Mouse (Mus musculus) ovary, postnatal 14 days (tissue): Measurements from ENCODE around the gene Gca.

Experiments used
- DNase-seq: peaks from one replicate; pipeline ENCODE4 v3.0.0; 2022; ENCODE audit warnings: low spot score

Gene Gca

GRCm38 (mm10) chr2:62664135-62664670, at the start of gene Gca:
Gca (plus strand) TSS chr2:62664285.
- peak; percentile 49 for DNase-seq

- DNase-seq: no peak
Observed at GRCm38 (mm10) chr2:62618934-62619341, 45.1 kb upstream of the Gca start.

DNA sequence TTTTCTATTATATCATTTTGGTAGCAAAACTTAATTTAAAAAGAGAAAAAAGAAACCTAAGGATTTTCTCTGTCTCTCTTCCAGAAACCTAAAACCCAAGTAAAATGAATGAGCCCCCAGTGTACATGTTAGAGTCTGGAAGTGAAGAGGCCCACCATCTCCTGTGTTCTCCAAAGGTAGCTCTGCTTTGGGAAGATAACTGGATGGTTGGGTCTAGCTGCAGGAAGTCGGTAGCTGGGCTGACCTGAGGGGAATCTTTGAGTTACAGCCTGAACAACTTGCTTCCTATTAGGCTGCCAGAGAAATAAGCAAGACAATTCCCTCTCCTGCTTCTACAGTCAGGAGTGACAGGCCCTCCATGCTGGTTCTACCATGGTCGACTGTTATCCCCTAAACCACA, 44.4 kb upstream of the Gca start:
- DNase-seq: no peak

GRCm38 (mm10) chr2:62623024-62623441, 41.1 kb upstream of the Gca start:
- DNase-seq: no peak

GRCm38 (mm10) chr2:62627728-62628127, 36.4 kb upstream of the Gca start:
- DNase-seq: no peak

DNA sequence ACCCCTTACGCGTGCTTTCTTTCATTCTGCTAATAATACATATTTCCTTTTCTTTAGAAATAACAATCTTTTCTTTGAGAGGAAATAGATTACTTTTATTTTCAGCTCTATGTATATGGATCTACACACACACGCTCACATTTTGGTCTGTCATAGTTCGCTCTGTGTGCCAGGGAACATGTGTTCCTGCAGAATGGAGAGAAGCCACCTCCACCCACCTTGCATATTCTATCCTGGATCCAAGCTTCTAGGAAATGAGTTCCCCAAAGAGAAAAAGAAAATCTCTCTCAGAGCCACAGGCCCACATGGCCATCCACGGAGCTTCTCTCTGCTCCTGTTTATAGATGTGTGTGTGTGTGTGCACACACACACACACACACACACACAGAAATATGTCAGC, 35.7 kb upstream of the Gca start:
- DNase-seq: no peak

GRCm38 (mm10) chr2:62630446-62630845, 33.6 kb upstream of the Gca start:
- DNase-seq: no peak

- DNase-seq: no peak
Observed at GRCm38 (mm10) chr2:62639869-62640268, 24.2 kb upstream of the Gca start.

DNA sequence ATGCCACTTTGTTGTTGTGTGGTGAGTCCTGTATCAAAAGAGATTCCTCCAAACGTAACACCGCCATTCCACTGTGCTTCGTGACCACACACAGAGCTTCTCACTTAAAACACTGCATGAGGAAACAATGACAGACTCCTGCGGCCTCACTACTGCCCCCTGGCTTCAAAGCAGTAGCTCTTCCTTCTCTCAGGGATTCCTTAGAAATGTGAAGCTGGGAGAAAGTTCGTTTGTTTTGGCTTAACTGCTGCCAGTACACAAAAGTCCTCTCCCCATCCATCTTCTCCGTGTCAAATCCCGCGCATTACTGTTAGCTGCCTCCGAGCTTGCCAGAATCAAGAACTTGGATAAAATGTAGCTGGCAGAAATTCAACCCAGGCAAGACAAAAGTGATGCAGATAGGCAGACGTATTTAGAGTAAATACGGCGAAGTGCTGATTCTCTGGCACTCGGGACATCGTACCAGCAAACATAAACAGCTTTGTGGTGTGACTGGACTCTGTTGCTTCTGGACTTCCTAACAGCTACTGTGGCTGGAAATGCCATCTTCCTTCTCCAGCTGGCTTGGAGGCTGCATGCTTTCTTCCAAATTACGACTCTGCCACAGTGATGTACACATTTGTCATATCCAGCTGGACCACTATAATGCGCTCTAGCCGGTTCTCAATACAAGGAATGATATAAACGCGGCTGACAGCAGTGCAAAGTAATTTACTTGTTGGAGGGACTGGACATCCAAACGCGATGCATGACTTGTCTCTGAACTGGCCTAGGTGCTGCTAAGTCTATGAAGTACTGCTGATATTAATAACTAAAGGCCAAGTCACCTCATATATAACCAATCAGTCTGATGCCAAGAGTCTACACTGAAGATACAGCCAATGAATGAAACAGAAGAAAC, 20.4 kb upstream of the Gca start:
- peak; percentile 33 for DNase-seq

DNA sequence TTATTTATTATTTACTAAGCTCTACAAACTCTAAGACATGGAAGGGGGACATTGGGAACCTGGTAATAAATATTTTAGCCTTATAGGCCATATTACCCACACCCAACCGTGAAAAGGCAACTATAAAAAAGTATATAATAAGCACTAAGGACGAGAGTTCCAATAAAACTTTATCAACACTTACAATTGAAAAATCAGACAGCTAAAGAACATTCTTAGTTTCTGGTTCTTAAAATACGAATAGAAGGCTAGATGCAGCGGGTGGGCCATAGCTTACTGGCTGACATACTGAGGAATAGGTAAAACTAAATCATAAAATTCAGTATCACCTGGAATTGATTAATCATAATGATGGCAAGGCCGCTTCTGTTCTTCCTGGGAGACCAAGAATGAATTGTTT, 19.2 kb upstream of the Gca start:
- no peak for DNase-seq

DNA sequence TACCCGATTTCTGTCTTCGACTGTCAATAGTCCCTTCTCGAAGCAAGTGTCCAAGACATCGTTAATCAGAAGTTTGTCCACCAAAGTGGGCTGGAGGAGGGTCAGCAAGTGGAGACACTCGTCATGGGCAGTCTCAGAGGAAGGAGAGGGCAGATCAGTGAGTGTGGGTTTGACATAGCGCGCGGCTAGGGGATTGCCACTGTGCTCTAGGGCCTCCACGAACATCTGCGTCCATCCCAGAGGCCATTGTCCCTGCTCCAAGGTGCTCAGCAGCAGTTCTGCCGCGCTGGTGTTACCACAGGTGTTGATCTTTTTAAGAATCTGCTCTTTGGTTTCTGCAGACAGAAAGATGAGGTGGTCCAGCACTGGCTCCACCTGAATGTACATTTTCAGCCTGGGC, 18.6 kb upstream of the Gca start:
- DNase-seq: no peak

DNA sequence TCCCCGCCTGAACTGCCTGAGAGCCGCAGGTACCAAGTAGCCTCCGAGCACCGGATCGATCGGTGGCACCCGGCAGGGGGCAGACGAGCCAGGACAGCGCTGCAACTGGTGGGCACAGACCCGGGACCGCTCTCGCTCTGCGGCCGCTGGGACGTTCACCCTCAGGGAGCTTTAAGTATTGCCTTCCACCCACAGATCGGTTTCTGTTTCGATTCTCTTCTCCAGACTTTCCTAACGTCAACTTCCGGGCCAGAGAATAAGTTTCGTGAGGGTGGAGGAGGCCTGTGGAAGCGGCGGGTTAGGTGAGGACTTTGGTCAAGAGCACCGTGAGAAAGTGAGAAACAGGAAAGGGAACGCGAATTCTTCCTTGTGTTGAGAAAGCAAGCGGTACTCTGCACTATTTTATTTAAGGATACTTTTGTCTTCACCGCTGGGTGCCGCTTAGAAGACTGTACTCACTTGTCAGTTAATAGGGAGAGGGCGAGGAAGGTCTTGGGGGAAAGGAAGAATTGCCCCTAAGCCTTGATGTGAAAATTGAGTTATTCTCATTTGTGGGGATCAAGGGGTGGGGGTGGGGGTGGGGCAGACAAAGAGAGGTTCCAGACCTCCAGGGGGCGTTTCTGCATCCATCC, 18.0 kb upstream of the Gca start, which contains the start of gene Ifih1:
TSS of gene Ifih1 (minus strand) at position 242 of the 632 bp plus-strand sequence.
- DNase-seq: peak; percentile 47

GRCm38 (mm10) chr2:62646671-62647289, 17.3 kb upstream of the Gca start:
- no peak for DNase-seq

DNA sequence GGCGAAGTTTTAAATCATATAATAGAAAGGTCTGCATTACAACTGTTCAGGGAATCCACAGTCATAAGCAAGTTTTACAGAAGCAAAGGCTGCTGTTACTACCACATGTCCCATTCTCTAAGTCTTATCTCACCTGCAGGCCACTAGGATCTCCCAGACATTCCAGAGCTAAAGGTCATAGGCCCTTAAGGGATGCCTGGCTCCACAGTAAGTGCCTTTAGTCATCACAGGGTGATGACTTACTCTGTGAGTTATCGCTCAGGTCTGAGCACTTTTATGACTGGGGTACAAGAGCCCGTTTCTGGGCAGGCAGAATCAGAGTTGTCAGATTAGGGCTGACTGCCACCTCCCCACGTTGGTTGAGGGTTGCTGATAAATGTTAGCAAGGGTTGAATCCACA, 12.2 kb upstream of the Gca start:
- DNase-seq: no peak

GRCm38 (mm10) chr2:62652466-62652865, 11.6 kb upstream of the Gca start:
- DNase-seq: no peak

GRCm38 (mm10) chr2:62654519-62655338, 9.4 kb upstream of the Gca start:
- peak; percentile 21 for DNase-seq

GRCm38 (mm10) chr2:62656072-62656471, 8.0 kb upstream of the Gca start:
- no peak for DNase-seq

DNA sequence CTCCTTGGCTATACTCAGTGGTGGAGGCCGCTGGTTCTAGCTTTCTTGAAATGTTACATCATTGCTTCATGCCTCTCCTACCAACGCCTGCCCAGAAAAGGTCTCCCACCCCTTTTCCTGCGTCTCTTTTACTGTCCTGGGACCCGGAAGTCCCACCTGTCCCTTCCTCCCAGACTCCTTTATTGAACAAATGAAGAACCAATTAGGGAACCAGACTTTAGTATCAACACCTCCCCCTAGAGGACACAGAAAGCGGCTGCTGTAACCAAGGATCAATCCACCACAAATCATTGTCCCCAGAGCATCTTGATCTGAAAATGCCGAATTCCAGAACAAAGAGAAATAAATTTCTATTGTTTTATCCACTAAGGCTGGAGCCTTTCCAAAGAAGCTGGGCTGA, 3.5 kb upstream of the Gca start:
- DNase-seq: no peak

DNA sequence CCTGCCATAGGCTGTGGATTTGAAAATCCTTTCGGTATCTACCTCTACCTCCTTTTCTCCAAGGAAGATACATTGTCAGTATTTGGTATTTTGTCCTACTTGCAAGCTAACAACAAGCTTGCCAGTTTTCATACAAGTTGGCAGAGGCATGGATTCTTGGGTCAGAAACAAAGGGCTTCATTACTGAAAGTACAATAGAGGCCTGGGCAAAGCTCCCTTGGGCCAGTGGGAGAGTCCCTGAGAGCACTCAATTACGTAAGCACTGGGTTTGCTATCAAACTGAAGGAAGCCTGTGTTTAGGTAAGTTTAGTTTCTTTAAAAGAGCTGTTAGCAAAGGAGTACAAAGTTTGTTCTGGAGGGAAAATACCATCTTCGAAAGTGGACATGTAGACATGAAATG, 1.5 kb upstream of the Gca start:
- no peak for DNase-seq

GRCm38 (mm10) chr2:62664839-62665238, 754 bp downstream of the Gca start:
- no peak for DNase-seq

- no peak for DNase-seq
Observed at GRCm38 (mm10) chr2:62665536-62665935, 1.5 kb downstream of the Gca start.

- no peak for DNase-seq
Observed at GRCm38 (mm10) chr2:62669848-62670247, 5.8 kb downstream of the Gca start.
